Mouse (Mus musculus): Measurements from ENCODE around the gene Cep170b.

DNA sequence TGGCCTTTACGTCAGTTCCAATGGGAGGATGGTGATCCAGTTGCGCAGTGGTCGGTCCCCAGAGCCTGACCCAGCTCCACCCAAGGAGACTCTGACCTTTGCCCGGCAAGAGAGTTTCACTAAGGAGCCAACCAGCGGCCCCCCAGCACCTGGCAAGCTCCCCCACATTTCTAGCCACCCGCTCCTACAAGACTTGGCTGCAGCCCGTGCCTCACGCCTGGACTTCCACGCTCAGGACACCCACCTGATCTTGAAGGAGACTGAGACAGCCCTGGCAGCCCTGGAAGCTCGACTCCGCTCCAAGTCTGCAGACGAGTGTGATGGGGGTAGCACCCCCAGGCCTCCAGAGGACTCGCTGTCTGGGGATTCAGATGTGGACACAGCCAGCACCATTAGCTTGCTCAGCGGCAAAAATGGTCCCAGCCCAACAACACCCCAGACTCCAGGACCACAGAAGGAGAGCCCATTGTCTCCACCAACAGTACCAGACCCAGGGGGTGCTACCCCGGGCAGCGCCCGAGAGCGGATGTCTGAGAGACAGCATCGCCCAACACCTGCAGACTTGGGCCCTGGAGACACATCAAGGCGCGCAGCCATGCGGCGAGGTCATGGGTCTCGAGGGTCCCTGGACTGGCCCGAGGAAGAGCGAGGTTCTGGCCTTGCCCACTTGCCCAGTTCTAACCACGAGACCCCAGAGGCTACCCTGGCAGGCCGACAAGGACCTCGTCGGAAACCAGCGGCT lies 18.2 kb downstream of the Cep170b start:
- TF ChIP-seq POLR2A (IDR thresholded peaks at IDR 0.05; ENCODE audit: control insufficient read depth, low read depth, low read length) (no peak), CTCF (IDR thresholded peaks at IDR 0.05; ENCODE audit: control insufficient read depth, insufficient read depth, insufficient replicate concordance, low read depth, low read length) (no peak)

Data from testis, adult 2 months (tissue).